Mouse (Mus musculus): ENCODE data around the gene Lmntd2. TPM values are rescaled to one million over a fixed set of nuclear protein-coding genes. Genes with fewer than 3 reads are reported as not detected.

Lmntd2 gene
- polyA plus RNA-seq, 1 experiment: 5.7 TPM

DNA sequence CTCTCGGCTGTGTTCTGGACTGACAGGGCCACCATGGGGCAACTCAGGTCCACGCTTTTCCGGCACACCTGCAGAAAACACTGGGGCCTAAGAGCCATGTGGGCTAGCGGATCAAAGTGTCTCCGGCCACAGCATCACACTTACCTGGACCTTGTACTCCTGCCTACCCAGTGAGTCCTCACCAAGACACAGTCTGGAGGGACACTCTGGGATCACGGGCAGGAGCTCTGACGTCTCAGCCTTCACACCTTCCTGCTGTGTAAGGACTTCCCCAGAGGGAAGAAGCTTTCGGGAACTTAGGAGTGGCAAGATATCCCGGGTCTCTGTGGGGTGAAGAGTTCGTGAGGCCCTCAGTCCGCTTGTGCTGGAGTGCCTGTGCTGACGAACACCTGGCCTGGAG is 3.7 kb downstream of the Lmntd2 start:
- no peak for TF ChIP-seq CTCF (conservative IDR thresholded peaks at IDR 0.05; ENCODE audit: insufficient read depth, insufficient read length, low read depth, low read length)
- no peak for TF ChIP-seq POLR2A (IDR thresholded peaks at IDR 0.05; ENCODE audit: low read depth, low read length)
- Histone ChIP-seq H3K27me3 (replicated peaks; ENCODE audit: control insufficient read depth, insufficient read depth, low read length) (no peaks in the 10 kb centered on the region), H3K4me1 (ENCODE audit: control insufficient read depth, insufficient read depth, low read length) (no peaks in the 10 kb centered on the region), H3K4me3 (ENCODE audit: insufficient read depth, low read depth, low read length) (no peak overlapping the region), H3K27ac (ENCODE audit: insufficient read depth, low read depth, low read length) (no peak overlapping the region), H3K36me3 (ENCODE audit: control insufficient read depth, insufficient read depth, low read length) (no peaks in the 10 kb centered on the region)
- WGBS: 70% methylated on average over 12 of the region's 12 CpGs
- DNase-seq: no peak

DNA sequence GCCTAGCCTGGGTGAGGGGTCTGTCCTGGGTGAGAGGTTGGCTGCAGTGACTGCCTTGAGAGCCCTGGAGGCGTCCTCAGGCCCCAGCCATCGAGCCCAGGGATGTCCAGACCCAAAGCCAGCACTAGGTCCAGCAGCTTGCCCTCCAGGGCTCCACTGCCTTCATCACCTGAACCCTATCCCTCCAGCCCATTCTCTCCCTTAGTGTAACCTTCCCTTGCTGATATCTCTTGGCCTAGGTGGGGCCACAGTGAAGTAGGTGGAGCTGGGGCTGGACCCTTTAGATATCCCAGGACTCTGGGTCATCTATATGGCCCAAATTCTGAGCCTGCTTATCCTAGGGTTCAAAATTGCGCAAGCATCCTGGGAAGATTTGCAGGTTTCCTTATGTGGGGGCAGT is 4.4 kb downstream of the Lmntd2 start:
- H3K4me1 ChIP-seq (ENCODE audit: control insufficient read depth, insufficient read depth, low read length): no peaks in the 10 kb centered on the region
- H3K4me3 ChIP-seq (ENCODE audit: insufficient read depth, low read depth, low read length): no peak overlapping the region
- TF ChIP-seq CTCF (conservative IDR thresholded peaks at IDR 0.05; ENCODE audit: insufficient read depth, insufficient read length, low read depth, low read length) (no peak), POLR2A (IDR thresholded peaks at IDR 0.05; ENCODE audit: low read depth, low read length) (no peak)
- H3K36me3 ChIP-seq (ENCODE audit: control insufficient read depth, insufficient read depth, low read length): no peaks in the 10 kb centered on the region
- H3K27me3 ChIP-seq (replicated peaks; ENCODE audit: control insufficient read depth, insufficient read depth, low read length): no peaks in the 10 kb centered on the region
- DNase-seq: no peak
- H3K27ac ChIP-seq (ENCODE audit: insufficient read depth, low read depth, low read length): no peak overlapping the region
- 82% methylated on average over 3 of the region's 3 CpGs for WGBS

DNA sequence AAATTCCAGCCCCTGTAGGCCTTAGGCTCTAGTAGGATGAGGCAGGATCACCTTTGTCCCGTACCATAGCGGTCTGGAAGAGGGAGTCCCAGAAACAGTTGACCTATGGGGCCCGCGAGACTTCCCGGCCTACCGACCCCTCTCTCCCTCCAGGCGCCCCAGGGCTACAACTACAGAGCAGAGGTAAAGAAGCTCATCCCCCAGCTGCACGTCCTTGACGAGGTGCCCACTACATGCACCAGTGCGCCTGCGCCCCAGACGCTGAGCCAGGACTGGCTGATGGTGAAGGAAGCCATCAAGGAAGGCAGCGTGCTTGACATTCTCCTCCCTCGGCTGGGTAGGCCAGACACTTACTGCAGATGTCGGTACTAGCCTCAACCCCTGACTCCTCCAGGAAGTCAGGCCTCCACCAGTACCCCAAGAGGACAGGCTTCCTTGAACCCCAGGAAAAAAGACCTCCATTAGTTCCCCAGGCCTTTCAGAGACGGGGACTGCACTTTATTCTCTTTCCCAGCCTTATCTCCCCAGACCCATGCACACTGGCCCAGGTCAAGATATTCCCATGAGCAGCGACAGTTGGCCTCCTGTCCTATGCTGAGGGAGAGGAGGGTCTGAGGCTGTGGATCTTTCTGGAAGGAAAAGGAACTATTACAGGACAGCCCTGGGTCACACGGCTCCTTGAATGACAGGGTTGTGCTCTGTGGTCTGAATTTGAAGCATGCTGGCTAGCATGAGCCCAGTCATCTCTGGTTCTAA is 7.5 kb downstream of the Lmntd2 start:
- H3K27ac ChIP-seq (ENCODE audit: insufficient read depth, low read depth, low read length): no peak overlapping the region
- no peaks in the 10 kb centered on the region for H3K4me1 ChIP-seq (ENCODE audit: control insufficient read depth, insufficient read depth, low read length)
- no peak overlapping the region for H3K4me3 ChIP-seq (ENCODE audit: insufficient read depth, low read depth, low read length)
- H3K27me3 ChIP-seq (replicated peaks; ENCODE audit: control insufficient read depth, insufficient read depth, low read length): no peaks in the 10 kb centered on the region
- no peaks in the 10 kb centered on the region for H3K36me3 ChIP-seq (ENCODE audit: control insufficient read depth, insufficient read depth, low read length)
- no peak for DNase-seq
- WGBS: 93% methylated on average over 18 of the region's 18 CpGs
- TF ChIP-seq POLR2A (IDR thresholded peaks at IDR 0.05; ENCODE audit: low read depth, low read length) (no peak), CTCF (conservative IDR thresholded peaks at IDR 0.05; ENCODE audit: insufficient read depth, insufficient read length, low read depth, low read length) (no peak)

DNA sequence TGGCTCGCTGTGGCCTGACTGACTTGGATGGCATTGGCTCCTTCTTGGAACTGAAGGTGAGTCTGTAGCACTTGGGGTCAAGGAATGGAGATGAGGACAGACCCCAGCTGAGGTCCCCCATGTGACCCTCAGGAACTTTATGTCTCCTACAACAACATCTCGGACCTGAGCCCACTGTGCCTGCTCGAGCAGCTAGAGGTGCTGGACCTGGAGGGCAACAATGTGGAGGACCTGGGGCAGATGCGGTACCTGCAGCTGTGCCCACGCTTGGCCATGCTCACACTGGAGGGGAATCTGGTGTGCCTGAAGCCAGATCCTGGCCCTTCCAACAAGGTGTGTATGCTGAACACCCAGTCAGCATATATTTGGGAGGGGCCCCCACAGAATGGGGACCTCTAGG is 8.4 kb downstream of the Lmntd2 start:
- 92% methylated on average over 5 of the region's 5 CpGs for WGBS
- no peak for DNase-seq
- H3K27ac ChIP-seq (ENCODE audit: insufficient read depth, low read depth, low read length): no peak overlapping the region
- H3K4me1 ChIP-seq (ENCODE audit: control insufficient read depth, insufficient read depth, low read length): no peaks in the 10 kb centered on the region
- no peaks in the 10 kb centered on the region for H3K27me3 ChIP-seq (replicated peaks; ENCODE audit: control insufficient read depth, insufficient read depth, low read length)
- H3K4me3 ChIP-seq (ENCODE audit: insufficient read depth, low read depth, low read length): no peak overlapping the region
- no peaks in the 10 kb centered on the region for H3K36me3 ChIP-seq (ENCODE audit: control insufficient read depth, insufficient read depth, low read length)
- TF ChIP-seq CTCF (conservative IDR thresholded peaks at IDR 0.05; ENCODE audit: insufficient read depth, insufficient read length, low read depth, low read length) (no peak), POLR2A (IDR thresholded peaks at IDR 0.05; ENCODE audit: low read depth, low read length) (no peak)

DNA sequence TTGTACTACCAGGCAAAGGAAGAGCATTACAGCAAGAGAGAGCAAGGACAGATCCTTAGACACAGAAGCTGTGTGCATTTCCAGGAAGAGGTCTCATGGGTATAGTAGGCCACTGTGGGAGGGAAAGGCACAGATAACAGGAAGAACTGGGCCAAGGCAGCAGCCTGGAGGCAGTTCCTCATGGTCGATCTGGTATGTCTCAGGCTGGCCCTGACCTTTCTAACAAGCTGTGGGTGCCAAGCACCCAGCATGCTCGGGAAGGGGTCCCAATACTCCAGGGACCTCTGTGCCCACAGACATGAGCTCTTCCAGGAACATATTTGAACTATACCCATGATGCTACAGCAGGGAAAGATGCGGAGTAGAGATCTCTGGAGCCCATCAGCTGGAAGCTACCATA is 9.3 kb downstream of the Lmntd2 start:
- TF ChIP-seq CTCF (conservative IDR thresholded peaks at IDR 0.05; ENCODE audit: insufficient read depth, insufficient read length, low read depth, low read length) (no peak), POLR2A (IDR thresholded peaks at IDR 0.05; ENCODE audit: low read depth, low read length) (no peak)
- DNase-seq: no peak
- Histone ChIP-seq H3K4me3 (ENCODE audit: insufficient read depth, low read depth, low read length) (no peak overlapping the region), H3K4me1 (ENCODE audit: control insufficient read depth, insufficient read depth, low read length) (no peaks in the 10 kb centered on the region), H3K27me3 (replicated peaks; ENCODE audit: control insufficient read depth, insufficient read depth, low read length) (no peaks in the 10 kb centered on the region), H3K27ac (ENCODE audit: insufficient read depth, low read depth, low read length) (no peak overlapping the region), H3K36me3 (ENCODE audit: control insufficient read depth, insufficient read depth, low read length) (no peaks in the 10 kb centered on the region)
- WGBS: 72% methylated on average over 3 of the region's 3 CpGs

DNA sequence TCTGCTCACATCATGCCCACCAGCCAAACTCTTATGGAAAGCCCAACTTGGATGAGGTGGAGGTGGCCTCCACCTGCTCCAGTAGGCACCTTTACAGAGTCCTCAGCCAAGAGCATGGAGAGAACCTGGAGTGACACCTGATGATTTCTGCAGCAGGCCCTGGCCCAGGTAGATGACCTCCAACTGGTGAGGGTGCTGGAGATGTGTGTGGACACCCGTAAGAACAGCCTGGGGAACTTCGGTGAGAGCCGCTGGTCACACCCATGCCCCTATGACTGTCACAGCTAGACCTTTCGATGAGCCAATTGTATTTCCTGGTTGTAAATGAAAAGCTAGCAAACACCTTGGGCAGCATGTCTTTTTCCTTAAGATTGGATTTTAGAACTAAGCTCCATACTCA is 15.8 kb downstream of the Lmntd2 start:
- WGBS: 94% methylated on average over 4 of the region's 4 CpGs
- H3K4me1 ChIP-seq (ENCODE audit: control insufficient read depth, insufficient read depth, low read length): peaks cover 3% of the 10 kb centered on the region; the same call in 1 of the 2 replicates
- no peak overlapping the region for H3K4me3 ChIP-seq (ENCODE audit: insufficient read depth, low read depth, low read length)
- no peaks in the 10 kb centered on the region for H3K27me3 ChIP-seq (replicated peaks; ENCODE audit: control insufficient read depth, insufficient read depth, low read length)
- no peak for TF ChIP-seq CTCF (conservative IDR thresholded peaks at IDR 0.05; ENCODE audit: insufficient read depth, insufficient read length, low read depth, low read length)
- no peak for TF ChIP-seq POLR2A (IDR thresholded peaks at IDR 0.05; ENCODE audit: low read depth, low read length)
- H3K36me3 ChIP-seq (ENCODE audit: control insufficient read depth, insufficient read depth, low read length): no peaks in the 10 kb centered on the region
- H3K27ac ChIP-seq (ENCODE audit: insufficient read depth, low read depth, low read length): no peak overlapping the region
- DNase-seq: no peak

DNA sequence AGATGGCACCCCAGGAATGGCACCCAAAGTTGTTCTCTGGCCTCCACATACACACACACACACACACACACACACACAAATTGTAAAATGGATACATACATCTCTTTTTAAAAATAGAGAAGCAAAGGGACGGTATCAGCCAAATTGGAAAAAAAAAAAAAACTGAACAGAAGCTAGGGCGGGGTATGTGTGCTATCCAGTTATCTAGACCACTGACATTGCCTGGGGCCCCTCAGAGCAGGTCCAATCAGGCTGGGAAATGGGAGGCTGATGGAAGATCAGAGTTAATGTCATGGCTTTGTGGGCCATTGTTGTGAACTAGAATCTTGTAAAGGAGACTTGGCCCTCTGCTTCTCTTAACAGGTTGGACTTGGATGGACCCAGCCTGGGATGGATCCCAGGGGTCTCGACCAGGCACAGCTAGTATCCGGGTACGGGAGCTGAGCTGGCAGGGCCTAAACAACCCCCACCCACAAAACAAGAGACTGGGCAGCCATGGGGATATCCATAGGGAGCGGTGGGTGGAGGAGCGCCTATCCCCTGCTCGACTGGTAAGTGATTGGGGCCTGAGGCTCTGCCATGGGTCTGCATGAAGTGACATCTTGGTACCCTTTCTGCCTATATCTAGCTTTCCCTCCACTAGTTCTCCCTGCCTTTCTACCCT is 17.1 kb downstream of the Lmntd2 start:
- H3K27me3 ChIP-seq (replicated peaks; ENCODE audit: control insufficient read depth, insufficient read depth, low read length): no peaks in the 10 kb centered on the region
- TF ChIP-seq CTCF (conservative IDR thresholded peaks at IDR 0.05; ENCODE audit: insufficient read depth, insufficient read length, low read depth, low read length): no peak
- no peak for TF ChIP-seq POLR2A (IDR thresholded peaks at IDR 0.05; ENCODE audit: low read depth, low read length)
- no peak for DNase-seq
- peaks cover 8% of the 10 kb centered on the region; the same call in 1 of the 2 replicates for H3K4me1 ChIP-seq (ENCODE audit: control insufficient read depth, insufficient read depth, low read length)
- 98% methylated on average over 8 of the region's 8 CpGs for WGBS
- no peak overlapping the region for H3K4me3 ChIP-seq (ENCODE audit: insufficient read depth, low read depth, low read length)
- H3K36me3 ChIP-seq (ENCODE audit: control insufficient read depth, insufficient read depth, low read length): peaks cover 2% of the 10 kb centered on the region; the same call in 1 of the 2 replicates
- no peak overlapping the region for H3K27ac ChIP-seq (ENCODE audit: insufficient read depth, low read depth, low read length)

Measured in kidney, adult 2 months (tissue).